Mouse (Mus musculus): ENCODE data around the gene Ank3.

- TF ChIP-seq CTCF (conservative IDR thresholded peaks at IDR 0.05; ENCODE audit: insufficient read depth, insufficient read length, low read depth, low read length) (no peak), POLR2A (IDR thresholded peaks at IDR 0.05; ENCODE audit: low read depth, low read length) (no peak)
Measured at GRCm38 (mm10) chr10:69543876-69544620, 145.5 kb downstream of the Ank3 start.
